Mouse (Mus musculus) midbrain, embryonic 14.5 days (tissue): ENCODE measurements around the gene Gm13023. TPM values are rescaled to one million over a fixed set of nuclear protein-coding genes. Genes with fewer than 3 reads are reported as not detected.
"Not testable (repeated sequence)": the region's sequence is repeated elsewhere in the genome, so short reads cannot be mapped to it uniquely, and the experiment has no call there.

Experiments used
- ATAC-seq: fragments of 200-750 bp; cut with Nextera tagmentation; 2 replicates; pipeline ENCODE4 v1.8.0; 2017; ENCODE audit warnings: moderate number of reproducible peaks, moderate library complexity; ENCODE audit not compliant: low FRiP score, low TSS enrichment
- DNase-seq: peaks from one replicate; pipeline ENCODE4 v3.0.0-alpha.2; 2015
- H3K27ac ChIP-seq: fragments of 300-500 bp; sonication (generic); replicated peaks from 2 replicates; pipeline ENCODE4 v1.5.1; 2014; ENCODE audit warnings: mild to moderate bottlenecking, low read depth, low read length, moderate library complexity
- H3K27me3 ChIP-seq: fragments of 300-500 bp; sonication (generic); 2 replicates; pipeline ENCODE4 v1.6.1; 2014; ENCODE audit warnings: low read length, control low read depth, mixed read lengths; ENCODE audit not compliant: control insufficient read depth, insufficient read depth
- H3K36me3 ChIP-seq: fragments of 300-500 bp; sonication (generic); 2 replicates; pipeline ENCODE4 v1.6.1; 2014; ENCODE audit warnings: low read length, control low read depth; ENCODE audit not compliant: control insufficient read depth, insufficient read depth
- H3K4me1 ChIP-seq: fragments of 300-500 bp; sonication (generic); 2 replicates; pipeline ENCODE4 v1.6.1; 2014; ENCODE audit warnings: mild to moderate bottlenecking, antibody characterized with exemption, low read length, control low read depth; ENCODE audit not compliant: control insufficient read depth, insufficient read depth
- H3K4me2 ChIP-seq: fragments of 300-500 bp; sonication (generic); 2 replicates; pipeline ENCODE4 v1.6.1; 2014; ENCODE audit warnings: mild to moderate bottlenecking, low read length, moderate library complexity
- H3K4me3 ChIP-seq: fragments of 300-500 bp; sonication (generic); replicated peaks from 2 replicates; pipeline ENCODE4 v1.5.1; 2014; ENCODE audit warnings: low read depth, low read length
- H3K9ac ChIP-seq: fragments of 300-500 bp; sonication (generic); replicated peaks from 2 replicates; pipeline ENCODE4 v1.6.1; 2014; ENCODE audit warnings: mild to moderate bottlenecking, low read length, moderate library complexity
- H3K9me3 ChIP-seq: fragments of 300-500 bp; sonication (generic); 2 replicates; pipeline ENCODE4 v1.6.1; 2016; ENCODE audit warnings: low read length, control low read depth, mixed read lengths; ENCODE audit not compliant: control insufficient read depth
- WGBS: fragments of 180-500 bp; shearing (Covaris S2); extraction: QIAGEN DNeasy Blood & Tissue Kit; methylation state at CpG from one replicate; pipeline ENCODE4 v1.1.7; 2014; 5-methylcytosine and 5-hydroxymethylcytosine counted together
- polyA plus RNA-seq: library from polyadenylated mRNA; unstranded; fragments of >200 nt; fragmentation: Nextera tagmentation; extraction: Ambion mirVana; gene quantifications from 2 replicates; pipeline ENCODE4 v1.2.1, GENCODE M21; 2014

Gm13023 gene
- polyA plus RNA-seq, result not detected in 2 replicates

GRCm38 (mm10) chr4:143789052-143789451 lies at the start of gene Gm13023:
Gene Gm13023, plus strand, starts transcription at chr4:143789352.
- ATAC-seq, DNase-seq: not testable (repeated sequence)

GRCm38 (mm10) chr4:143815993-143816392 lies 26.8 kb downstream of the Gm13023 start, which contains the start of gene Gm13084:
Gene Gm13084, minus strand, starts transcription at chr4:143816093.
- no peak within 1 kb of the TSS for H3K4me2 ChIP-seq
- 63% methylated on average over 2 of the region's 2 CpGs for WGBS
- ATAC-seq, result no peak

More at GRCm38 (mm10) chr4:143789052-143789451, at the start of gene Gm13023:
- not testable (repeated sequence) for H3K9ac ChIP-seq, H3K4me1 ChIP-seq, H3K27me3 ChIP-seq, H3K9me3 ChIP-seq, H3K36me3 ChIP-seq, H3K4me3 ChIP-seq, H3K27ac ChIP-seq, H3K4me2 ChIP-seq
- 94% methylated on average over 3 of the region's 3 CpGs for WGBS

More at GRCm38 (mm10) chr4:143815993-143816392, 26.8 kb downstream of the Gm13023 start, which contains the start of gene Gm13084:
- Histone ChIP-seq H3K36me3 (no peaks in the 10 kb centered on the region), H3K27me3 (no peaks in the 10 kb centered on the region), H3K9ac (no peak within 1 kb of the TSS), H3K4me1 (no peaks in the 10 kb centered on the region), H3K27ac (no peak within 1 kb of the TSS), H3K9me3 (peaks cover 13% of the 10 kb centered on the region), H3K4me3 (no peak within 1 kb of the TSS)
- no peak for DNase-seq

Other genes starting within 250 kb of the Gm13023 start
- not detected in 2 replicates for gene BC080695, start 237.7 kb upstream of the Gm13023 start, polyA plus RNA-seq
- not detected in 2 replicates for gene Gm13057, start 237.6 kb upstream of the Gm13023 start, polyA plus RNA-seq
- not detected in 2 replicates for gene Gm13083, start 174.3 kb upstream of the Gm13023 start, polyA plus RNA-seq
- not detected in 2 replicates for gene Gm13088, start 132.1 kb upstream of the Gm13023 start, polyA plus RNA-seq
- not detected in 2 replicates for gene Gm13089, start 86.6 kb upstream of the Gm13023 start, polyA plus RNA-seq
- not detected in 2 replicates for gene Gm13078, start 69.9 kb upstream of the Gm13023 start, polyA plus RNA-seq
- gene Gm13084, start 26.7 kb downstream of the Gm13023 start, polyA plus RNA-seq, result not detected in 2 replicates
- not detected in 2 replicates for gene Gm13103, start 57.1 kb downstream of the Gm13023 start, polyA plus RNA-seq
- gene Pramef6, start 111.0 kb downstream of the Gm13023 start, polyA plus RNA-seq, result not detected in 2 replicates
- not detected in 2 replicates for gene Pramef25, start 161.7 kb downstream of the Gm13023 start, polyA plus RNA-seq
- not detected in 2 replicates for gene Gm13101, start 177.6 kb downstream of the Gm13023 start, polyA plus RNA-seq
- gene Pramef17, start 205.0 kb downstream of the Gm13023 start, polyA plus RNA-seq, result not detected in 2 replicates